Mouse (Mus musculus) intestine, postnatal 0 days (tissue): ENCODE data around the gene Jchain. TPM values are rescaled to one million over a fixed set of nuclear protein-coding genes. Genes with fewer than 3 reads are reported as not detected.

Experiments
- ATAC-seq: fragments of 200-750 bp; cut with Nextera tagmentation; 2 replicates; pipeline ENCODE4 v1.8.0; 2017; ENCODE audit warnings: mild to moderate bottlenecking, moderate TSS enrichment, moderate library complexity
- H3K27ac ChIP-seq: fragments of 300-500 bp; sonication (generic); 2 replicates; pipeline ENCODE4 v1.5.1; 2014; ENCODE audit warnings: mild to moderate bottlenecking, low read depth, low read length, moderate library complexity
- H3K27me3 ChIP-seq: fragments of 300-500 bp; sonication (generic); replicated peaks from 2 replicates; pipeline ENCODE4 v1.6.1; 2014; ENCODE audit warnings: low read length, mixed read lengths; ENCODE audit not compliant: control insufficient read depth, insufficient read depth
- H3K36me3 ChIP-seq: fragments of 300-500 bp; sonication (generic); 2 replicates; pipeline ENCODE4 v1.6.1; 2014; ENCODE audit warnings: mild to moderate bottlenecking, moderate library complexity; ENCODE audit not compliant: control insufficient read depth, insufficient read depth
- H3K4me1 ChIP-seq: fragments of 300-500 bp; sonication (generic); replicated peaks from 2 replicates; pipeline ENCODE4 v1.6.1; 2014; ENCODE audit warnings: antibody characterized with exemption, low read length, mixed read lengths; ENCODE audit not compliant: control insufficient read depth, insufficient read depth
- H3K4me2 ChIP-seq: fragments of 300-500 bp; sonication (generic); replicated peaks from 2 replicates; pipeline ENCODE4 v1.6.1; 2014; ENCODE audit warnings: low read depth, mild to moderate bottlenecking, moderate library complexity
- H3K4me3 ChIP-seq: fragments of 300-500 bp; sonication (generic); 2 replicates; pipeline ENCODE4 v1.5.1; 2014; ENCODE audit warnings: low read depth, low read length
- H3K9ac ChIP-seq: fragments of 300-500 bp; sonication (generic); 2 replicates; pipeline ENCODE4 v1.6.1; 2014; ENCODE audit warnings: mild to moderate bottlenecking, low read depth, low read length
- H3K9me3 ChIP-seq: fragments of 300-500 bp; sonication (generic); 2 replicates; pipeline ENCODE4 v1.6.1; 2016; ENCODE audit warnings: mixed run types; ENCODE audit not compliant: control insufficient read depth
- CTCF ChIP-seq: sonication (generic); IDR thresholded peaks from 2 replicates; pipeline ENCODE4 v1.5.1; 2016; ENCODE audit warnings: low read depth, mild to moderate bottlenecking, control low read depth, antibody characterized with exemption, moderate library complexity
- WGBS: fragments of 180-500 bp; shearing (Covaris S2); extraction: QIAGEN DNeasy Blood & Tissue Kit; methylation state at CpG from one replicate; pipeline ENCODE4 v1.1.7; 2014; 5-methylcytosine and 5-hydroxymethylcytosine counted together
- polyA plus RNA-seq: library from polyadenylated mRNA; unstranded; fragments of >200 nt; fragmentation: Nextera tagmentation; extraction: Ambion mirVana; gene quantifications from 2 replicates; pipeline ENCODE4 v1.2.1, GENCODE M21; 2015

The Jchain gene
- polyA plus RNA-seq, 1 experiment from 2014 or later, result not detected

GRCm38 (mm10) chr5:88489004-88489403 is 38.7 kb downstream of the Jchain start:
- no peak for ATAC-seq
- Histone ChIP-seq H3K9me3 (no peaks in the 10 kb centered on the region), H3K4me3 (no peak overlapping the region), H3K4me1 (no peaks in the 10 kb centered on the region), H3K4me2 (no peak overlapping the region), H3K27ac (no peak overlapping the region), H3K9ac (no peak overlapping the region), H3K27me3 (no peaks in the 10 kb centered on the region), H3K36me3 (no peaks in the 10 kb centered on the region)
- TF ChIP-seq CTCF, result no peak
- 70% methylated on average over 2 of the region's 2 CpGs for WGBS

GRCm38 (mm10) chr5:88487675-88488074 is 40.0 kb downstream of the Jchain start, which contains the start of gene Enam:
Gene Enam, plus strand, starts transcription at chr5:88487975.
- Histone ChIP-seq H3K4me2 (no peak within 1 kb of the TSS), H3K4me1 (no peaks in the 10 kb centered on the region), H3K27me3 (no peaks in the 10 kb centered on the region), H3K36me3 (no peaks in the 10 kb centered on the region), H3K4me3 (no peak within 1 kb of the TSS), H3K9ac (no peak within 1 kb of the TSS), H3K9me3 (no peaks in the 10 kb centered on the region), H3K27ac (no peak within 1 kb of the TSS)
- ATAC-seq, result no peak
- TF ChIP-seq CTCF, result no peak

Other genes starting within 250 kb of the Jchain start
- gene Prol1, start 210.6 kb downstream of the Jchain start, polyA plus RNA-seq, result not detected in 2 replicates
- 0.16 TPM in 1 of 2 replicates, not detected in the other for gene Amtn, start 151.8 kb downstream of the Jchain start, polyA plus RNA-seq
- not detected in 2 replicates for gene Ambn, start 71.9 kb downstream of the Jchain start, polyA plus RNA-seq
- gene Enam, start 39.9 kb downstream of the Jchain start, polyA plus RNA-seq, result not detected in 2 replicates
- gene Utp3, start 26.6 kb upstream of the Jchain start, polyA plus RNA-seq, result 27.8 and 31.1 TPM in 2 replicates
- gene Rufy3, start 37.1 kb upstream of the Jchain start, polyA plus RNA-seq, result 10.8 and 12.4 TPM in 2 replicates
- gene Grsf1, start 148.3 kb upstream of the Jchain start, polyA plus RNA-seq, result 31.2 and 33.1 TPM in 2 replicates
- 8.0 and 9.6 TPM in 2 replicates for gene Mob1b, start 193.0 kb upstream of the Jchain start, polyA plus RNA-seq
- 10.7 and 11.1 TPM in 2 replicates for gene Dck, start 237.1 kb upstream of the Jchain start, polyA plus RNA-seq